Mouse (Mus musculus): ENCODE measurements at regions not wholly inside any gene's neighbourhood (a gene's known extent, or its start where the extent isn't known, plus 50 kb on each side); places are given as distances from the start of the nearest gene placed in this dataset.

GRCm38 (mm10) chr13:107218351-107218750 lies 196.4 kb upstream of the Kif2a start:
- ATAC-seq (ENCODE audit: poor library complexity, severe bottlenecking): no peak

GRCm38 (mm10) chr13:107217825-107218224 lies 195.9 kb upstream of the Kif2a start:
- no peak for ATAC-seq (ENCODE audit: poor library complexity, severe bottlenecking)

- no peak for ATAC-seq (ENCODE audit: poor library complexity, severe bottlenecking)
Measured at GRCm38 (mm10) chr13:107213281-107213680, 191.4 kb upstream of the Kif2a start.

GRCm38 (mm10) chr13:107210676-107211075 lies 188.8 kb upstream of the Kif2a start:
- ATAC-seq (ENCODE audit: poor library complexity, severe bottlenecking): no peak

- ATAC-seq (ENCODE audit: poor library complexity, severe bottlenecking): no peak
Measured at GRCm38 (mm10) chr13:107207354-107208181, 185.6 kb upstream of the Kif2a start.

- peak; percentile 56 for ATAC-seq (ENCODE audit: poor library complexity, severe bottlenecking)
Measured at GRCm38 (mm10) chr13:107199875-107200274, 177.9 kb upstream of the Kif2a start.

- no peak for ATAC-seq (ENCODE audit: poor library complexity, severe bottlenecking)
Measured at GRCm38 (mm10) chr13:107193426-107193825, 171.5 kb upstream of the Kif2a start.

GRCm38 (mm10) chr13:107187258-107187878 lies 165.4 kb upstream of the Kif2a start:
- ATAC-seq (ENCODE audit: poor library complexity, severe bottlenecking): no peak

- peak; percentile 59 for ATAC-seq (ENCODE audit: poor library complexity, severe bottlenecking)
Measured at GRCm38 (mm10) chr13:107182544-107182943, 160.6 kb upstream of the Kif2a start.

GRCm38 (mm10) chr13:107179551-107179950 lies 157.6 kb upstream of the Kif2a start:
- ATAC-seq (ENCODE audit: poor library complexity, severe bottlenecking): no peak

GRCm38 (mm10) chr13:107177595-107177994 lies 155.7 kb upstream of the Kif2a start:
- ATAC-seq (ENCODE audit: poor library complexity, severe bottlenecking): no peak

GRCm38 (mm10) chr13:107175891-107176290 lies 154.0 kb upstream of the Kif2a start:
- ATAC-seq (ENCODE audit: poor library complexity, severe bottlenecking): no peak

GRCm38 (mm10) chr13:107168599-107169149 lies 146.7 kb upstream of the Kif2a start:
- peak; percentile 91 for ATAC-seq (ENCODE audit: poor library complexity, severe bottlenecking)

GRCm38 (mm10) chr13:107167856-107168598 lies 146.1 kb upstream of the Kif2a start:
- ATAC-seq (ENCODE audit: poor library complexity, severe bottlenecking): peak; percentile 13; the same call in 1 of the 2 replicates

- ATAC-seq (ENCODE audit: poor library complexity, severe bottlenecking): no peak
Measured at GRCm38 (mm10) chr13:107151548-107151947, 129.6 kb upstream of the Kif2a start.

GRCm38 (mm10) chr13:107141209-107141608 lies 119.3 kb upstream of the Kif2a start:
- no peak for ATAC-seq (ENCODE audit: poor library complexity, severe bottlenecking)

GRCm38 (mm10) chr13:107134125-107134524 lies 112.2 kb upstream of the Kif2a start:
- no peak for ATAC-seq (ENCODE audit: poor library complexity, severe bottlenecking)

GRCm38 (mm10) chr13:107126636-107127035 lies 104.7 kb upstream of the Kif2a start:
- ATAC-seq (ENCODE audit: poor library complexity, severe bottlenecking): no peak

- peak; percentile 74 for ATAC-seq (ENCODE audit: poor library complexity, severe bottlenecking)
Measured at GRCm38 (mm10) chr13:107124130-107124668, 102.3 kb upstream of the Kif2a start.

GRCm38 (mm10) chr13:107113949-107114690 lies 92.2 kb upstream of the Kif2a start:
- ATAC-seq (ENCODE audit: poor library complexity, severe bottlenecking): peak; percentile 82

All from megakaryocyte, adult 5-6 weeks (primary cell).